Mouse (Mus musculus): ENCODE data around the gene Lep.

Lep gene

GRCm38 (mm10) chr6:29117417-29118104 is 57.5 kb downstream of the Lep start:
- no peak for DNase-seq (ENCODE audit: low spot score in 2 of 2)

DNA sequence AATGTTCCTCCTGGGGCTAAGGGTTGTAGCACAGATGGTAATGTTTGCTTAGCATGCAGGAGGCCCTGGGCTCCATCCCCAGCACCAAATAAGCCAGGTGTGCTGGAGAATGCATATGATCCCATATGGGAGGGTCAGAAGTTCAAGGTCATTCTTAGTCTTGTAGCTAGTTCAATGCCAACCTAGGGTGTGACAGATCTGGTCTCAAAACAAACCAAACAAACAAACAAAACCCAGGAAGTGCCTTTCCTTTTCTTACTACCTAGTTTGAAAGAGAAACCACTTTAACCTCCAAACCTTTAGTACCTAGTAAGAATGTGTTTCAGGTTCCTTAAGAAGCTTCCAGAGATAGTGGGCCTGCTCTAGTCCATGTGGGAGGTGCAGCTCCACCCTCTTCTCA is 58.2 kb downstream of the Lep start:
- no peak for DNase-seq (ENCODE audit: low spot score in 2 of 2)

DNA sequence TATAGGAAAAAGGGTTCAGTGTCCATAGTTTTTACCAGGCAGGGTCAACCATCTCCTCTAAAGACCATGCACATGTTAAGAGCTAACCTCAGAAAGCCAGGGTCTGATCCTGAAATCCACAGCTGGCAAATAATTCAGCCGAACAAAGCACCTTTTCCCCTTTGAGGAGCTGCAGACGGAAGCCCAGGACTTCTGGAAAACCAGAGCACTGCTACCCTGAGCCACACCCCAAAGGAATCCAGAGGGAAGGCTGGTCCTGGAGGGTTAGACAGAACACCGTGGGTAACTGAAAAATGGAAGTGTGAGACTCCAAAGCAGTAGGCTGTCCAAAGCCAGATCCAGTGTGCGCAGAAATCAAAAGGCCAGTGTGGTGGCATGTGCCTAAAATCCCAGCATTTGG is 58.9 kb downstream of the Lep start:
- no peak for DNase-seq (ENCODE audit: low spot score in 2 of 2)

DNA sequence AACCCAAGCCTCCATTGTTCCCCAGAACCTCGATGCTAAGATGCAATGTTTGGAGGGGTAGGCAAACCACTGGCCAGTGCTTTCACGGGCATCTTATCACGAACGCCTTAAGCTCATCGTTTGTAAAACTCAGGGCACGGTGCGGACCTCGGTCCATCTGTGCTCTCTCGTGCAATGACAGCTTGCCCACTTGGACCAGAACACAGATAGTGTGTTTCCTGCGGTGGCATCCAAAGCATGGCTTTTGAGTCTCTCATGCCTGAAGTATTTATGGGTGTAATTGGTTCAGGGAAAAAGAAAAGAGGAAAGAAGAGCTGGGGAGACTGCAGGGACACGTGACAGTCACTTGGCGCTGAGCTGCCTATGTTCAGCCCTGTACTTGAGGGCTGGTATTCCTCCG is 60.0 kb downstream of the Lep start:
- DNase-seq (ENCODE audit: low spot score in 2 of 2): no peak

Measured in spleen, postnatal 4 days (tissue).